17 mouse cellular contexts compared by ENCODE assay signal in the genomic region with DNA sequence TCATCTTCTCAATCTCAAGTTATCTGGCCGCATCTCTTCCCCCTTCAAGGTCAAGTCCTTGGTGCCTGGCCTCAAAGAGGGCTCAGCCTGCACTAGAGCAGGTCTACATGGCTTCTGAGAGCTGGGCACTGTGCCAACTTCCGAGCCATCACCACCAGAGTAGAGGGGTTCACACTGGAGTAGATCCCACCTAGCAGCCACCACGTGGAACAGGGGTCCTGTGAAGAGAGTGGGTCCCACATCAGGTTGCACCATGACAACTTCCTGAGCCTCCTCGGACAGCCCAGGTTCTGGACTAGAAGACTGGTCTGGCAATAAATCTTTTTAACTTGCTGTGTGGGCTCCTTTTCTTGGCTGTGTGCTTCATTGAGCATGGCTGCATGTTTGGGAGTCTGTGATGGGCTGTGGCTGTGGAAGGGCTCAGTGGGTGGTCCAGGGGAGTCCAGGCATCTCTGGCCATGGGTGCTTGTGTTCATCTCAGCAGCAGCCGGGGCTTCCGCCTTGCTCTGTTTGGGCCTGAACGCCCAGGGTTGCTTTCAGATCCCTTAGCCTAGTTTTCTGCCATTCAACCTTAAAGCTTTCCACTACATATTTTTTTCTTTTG. TPM values are rescaled to one million over a fixed set of nuclear protein-coding genes. Genes with fewer than 3 reads are reported as not detected.
DNase-seq lines count a peak whose midpoint lies in the region; ATAC-seq and TF ChIP-seq lines count a peak whose summit lies in the region.
"Had no signal": no experiment of that assay in that cellular context is flagged by ENCODE, and none has a peak within 500 bp of the region (broad histone marks: within the 10 kb centered on the region; RNA-seq: fewer than 3 reads in every experiment).

No protein-coding gene starts in this region.

- no peak overlapping the region for H3K4me2 ChIP-seq in intestine, embryonic 16.5 days (ENCODE audit: low read depth, low read length)
- H3K4me2 ChIP-seq in intestine, postnatal 0 days (replicated peaks; ENCODE audit: low read depth): no peak overlapping the region
- H3K4me2 ChIP-seq in lung, embryonic 15.5 days: no peak overlapping the region
- H3K4me2 ChIP-seq in limb, embryonic 14.5 days (replicated peaks; ENCODE audit: low read depth, low read length, severe bottlenecking): no peak overlapping the region
- H3K4me2 ChIP-seq: forebrain, embryonic 15.5 days; heart, embryonic 15.5 days; hindbrain, embryonic 13.5 days; liver, embryonic 12.5 days; midbrain, embryonic 13.5 days had no signal

- DNase-seq in cerebellum, postnatal 14 days: peak; percentile 45 to 63
- no peak for DNase-seq in cerebellum, adult 9-10 months
- no peak for DNase-seq in lung, adult 2 months
- peak; percentile 20 for DNase-seq in limb, embryonic 14.5 days (ENCODE audit: low spot score)
- no peak for DNase-seq in layer of hippocampus, adult 9-10 months (ENCODE audit: low spot score)
- DNase-seq: B cell, adult 2 months; gastrocnemius, postnatal 10 days; thymus, adult 18-20 months had no signal

- peaks cover 5% of the 10 kb centered on the region; the same call in 1 of the 2 replicates for H3K4me1 ChIP-seq in intestine, embryonic 16.5 days (ENCODE audit: control insufficient read depth, insufficient read depth, low read length)
- H3K4me1 ChIP-seq in intestine, postnatal 0 days (replicated peaks; ENCODE audit: control insufficient read depth, insufficient read depth, low read length): no peaks in the 10 kb centered on the region
- peaks cover 15% of the 10 kb centered on the region for H3K4me1 ChIP-seq in lung, embryonic 15.5 days
- no peaks in the 10 kb centered on the region for H3K4me1 ChIP-seq in lung, adult 2 months (ENCODE audit: control insufficient read depth, insufficient read depth, low read length)
- H3K4me1 ChIP-seq in limb, embryonic 14.5 days (ENCODE audit: control insufficient read depth, insufficient read depth, low read length): peaks cover 6% of the 10 kb centered on the region; the same call in 1 of the 2 replicates
- H3K4me1 ChIP-seq: forebrain, embryonic 15.5 days; hindbrain, embryonic 13.5 days; midbrain, embryonic 13.5 days had no signal

- no peak overlapping the region for H3K27ac ChIP-seq in intestine, embryonic 16.5 days (ENCODE audit: low read length)
- H3K27ac ChIP-seq in intestine, postnatal 0 days (ENCODE audit: low read depth, low read length): no peak overlapping the region
- H3K27ac ChIP-seq in lung, embryonic 15.5 days: no peak overlapping the region
- no peak overlapping the region for H3K27ac ChIP-seq in limb, embryonic 14.5 days (replicated peaks; ENCODE audit: low read depth, low read length)
- H3K27ac ChIP-seq: forebrain, embryonic 15.5 days; heart, embryonic 15.5 days; hindbrain, embryonic 13.5 days; layer of hippocampus, adult 2 months; liver, embryonic 12.5 days; midbrain, embryonic 13.5 days had no signal

- no peak for TF ChIP-seq POLR2A in lung, adult 2 months (IDR thresholded peaks at IDR 0.05; ENCODE audit: borderline replicate concordance, extremely low read depth, low read depth, low read length)
- no peak for TF ChIP-seq POLR2A in limb, embryonic 14.5 days (IDR thresholded peaks at IDR 0.05; ENCODE audit: borderline replicate concordance, extremely low read depth, insufficient read depth, insufficient read length)

- H3K36me3 ChIP-seq in intestine, embryonic 16.5 days (ENCODE audit: control insufficient read depth, insufficient read depth, low read length): no peaks in the 10 kb centered on the region
- no peaks in the 10 kb centered on the region for H3K36me3 ChIP-seq in intestine, postnatal 0 days (ENCODE audit: control insufficient read depth, insufficient read depth)
- no peaks in the 10 kb centered on the region for H3K36me3 ChIP-seq in lung, embryonic 15.5 days
- no peaks in the 10 kb centered on the region for H3K36me3 ChIP-seq in limb, embryonic 14.5 days (ENCODE audit: control insufficient read depth, insufficient read depth, low read length)
- H3K36me3 ChIP-seq: heart, embryonic 15.5 days had no signal

- no peak overlapping the region for H3K4me3 ChIP-seq in intestine, embryonic 16.5 days (ENCODE audit: low read length)
- no peak overlapping the region for H3K4me3 ChIP-seq in intestine, postnatal 0 days (ENCODE audit: low read depth, low read length)
- no peak overlapping the region for H3K4me3 ChIP-seq in lung, embryonic 15.5 days
- H3K4me3 ChIP-seq in lung, adult 2 months (replicated peaks; ENCODE audit: extremely low read depth, low read depth, low read length): no peak overlapping the region
- no peak overlapping the region for H3K4me3 ChIP-seq in limb, embryonic 14.5 days (replicated peaks; ENCODE audit: low read length)
- H3K4me3 ChIP-seq: forebrain, embryonic 15.5 days; heart, embryonic 15.5 days; hindbrain, embryonic 13.5 days; layer of hippocampus, adult 2 months; liver, embryonic 12.5 days; midbrain, embryonic 13.5 days had no signal

- H3K9me3 ChIP-seq in intestine, embryonic 16.5 days (ENCODE audit: control insufficient read depth, low read length): no peaks in the 10 kb centered on the region
- H3K9me3 ChIP-seq in intestine, postnatal 0 days (ENCODE audit: control insufficient read depth): no peaks in the 10 kb centered on the region
- no peaks in the 10 kb centered on the region for H3K9me3 ChIP-seq in lung, embryonic 15.5 days
- H3K9me3 ChIP-seq in limb, embryonic 14.5 days (ENCODE audit: control insufficient read depth, low read length): no peaks in the 10 kb centered on the region
- H3K9me3 ChIP-seq: forebrain, embryonic 15.5 days; heart, embryonic 15.5 days; hindbrain, embryonic 13.5 days; liver, embryonic 12.5 days; midbrain, embryonic 13.5 days had no signal

- no peak overlapping the region for H3K9ac ChIP-seq in intestine, embryonic 16.5 days (ENCODE audit: low read depth, low read length)
- no peak overlapping the region for H3K9ac ChIP-seq in intestine, postnatal 0 days (ENCODE audit: low read depth, low read length)
- no peak overlapping the region for H3K9ac ChIP-seq in lung, embryonic 15.5 days
- H3K9ac ChIP-seq in limb, embryonic 14.5 days (ENCODE audit: low read depth, low read length, severe bottlenecking): no peak overlapping the region
- H3K9ac ChIP-seq: forebrain, embryonic 15.5 days; heart, embryonic 15.5 days; hindbrain, embryonic 13.5 days; liver, embryonic 12.5 days; midbrain, embryonic 13.5 days had no signal

- ATAC-seq in intestine, embryonic 16.5 days: peak; percentile 48; the same call in 1 of the 2 replicates
- no peak for ATAC-seq in intestine, postnatal 0 days
- ATAC-seq in lung, embryonic 15.5 days (ENCODE audit: borderline replicate concordance, extremely low read depth, low FRiP score, low TSS enrichment): peak; percentile 49; the same call in 1 of the 2 replicates
- no peak for ATAC-seq in limb, embryonic 14.5 days (ENCODE audit: low FRiP score, low read depth)
- ATAC-seq: forebrain, embryonic 15.5 days; liver, embryonic 12.5 days; midbrain, embryonic 13.5 days had no signal

- no peak for TF ChIP-seq CTCF in intestine, postnatal 0 days (IDR thresholded peaks at IDR 0.05; ENCODE audit: low read depth)
- TF ChIP-seq CTCF in lung, adult 2 months (IDR thresholded peaks at IDR 0.05; ENCODE audit: insufficient read depth, low read length): no peak

- H3K27me3 ChIP-seq in intestine, embryonic 16.5 days (replicated peaks; ENCODE audit: control insufficient read depth, insufficient read depth, low read length): no peaks in the 10 kb centered on the region
- no peaks in the 10 kb centered on the region for H3K27me3 ChIP-seq in intestine, postnatal 0 days (replicated peaks; ENCODE audit: control insufficient read depth, insufficient read depth, low read length)
- no peaks in the 10 kb centered on the region for H3K27me3 ChIP-seq in lung, embryonic 15.5 days
- H3K27me3 ChIP-seq in limb, embryonic 14.5 days (ENCODE audit: control insufficient read depth, insufficient read depth, low read length): no peaks in the 10 kb centered on the region
- H3K27me3 ChIP-seq: forebrain, embryonic 15.5 days; heart, embryonic 15.5 days; hindbrain, embryonic 13.5 days; liver, embryonic 12.5 days; midbrain, embryonic 13.5 days had no signal

- 55% methylated on average over 7 of the region's 7 CpGs for WGBS in intestine, embryonic 16.5 days
- WGBS in intestine, postnatal 0 days: 51% methylated on average over 7 of the region's 7 CpGs
- WGBS in lung, embryonic 15.5 days: 43% methylated on average over 7 of the region's 7 CpGs
- WGBS in lung, adult 2 months: 65% methylated on average over 7 of the region's 7 CpGs
- 61% methylated on average over 7 of the region's 7 CpGs for WGBS in limb, embryonic 14.5 days

RNA-seq across cellular contexts. Expression of a gene that starts 12.8 kb away (rescaled TPM):
- 20.3 and 21.7 TPM in 2 replicates for polyA plus RNA-seq in intestine, embryonic 16.5 days (2015; fragmentation: Nextera tagmentation; extraction: Ambion mirVana)
- 14.8 and 15.4 TPM in 2 replicates for polyA plus RNA-seq in intestine, postnatal 0 days (2015; fragmentation: Nextera tagmentation; extraction: Ambion mirVana)
- 18.4 and 21.3 TPM in 2 replicates for polyA plus RNA-seq in lung, embryonic 15.5 days (2015; fragmentation: Nextera tagmentation; extraction: Ambion mirVana)
- 50.9 and 70.4 TPM in 2 replicates for polyA plus RNA-seq in lung, adult 2 months (2012; rRNA removed)
- polyA plus RNA-seq in limb, embryonic 14.5 days (2012; rRNA removed): 12.2 and 14.6 TPM in 2 replicates
- 34.6 and 37.8 TPM in 2 replicates for polyA plus RNA-seq in limb, embryonic 14.5 days (2014; fragmentation: Nextera tagmentation; extraction: Ambion mirVana)

RNA-seq across cellular contexts. Expression of a gene that starts 32.7 kb away (rescaled TPM):
- 2.3 and 3.0 TPM in 2 replicates for polyA plus RNA-seq in intestine, embryonic 16.5 days (2015; fragmentation: Nextera tagmentation; extraction: Ambion mirVana)
- polyA plus RNA-seq in intestine, postnatal 0 days (2015; fragmentation: Nextera tagmentation; extraction: Ambion mirVana): 3.5 and 4.2 TPM in 2 replicates
- polyA plus RNA-seq in lung, embryonic 15.5 days (2015; fragmentation: Nextera tagmentation; extraction: Ambion mirVana): 2.9 and 3.8 TPM in 2 replicates
- 2.2 and 4.1 TPM in 2 replicates for polyA plus RNA-seq in lung, adult 2 months (2012; rRNA removed)
- 1.2 and 1.6 TPM in 2 replicates for polyA plus RNA-seq in limb, embryonic 14.5 days (2012; rRNA removed)
- 1.1 and 1.3 TPM in 2 replicates for polyA plus RNA-seq in limb, embryonic 14.5 days (2014; fragmentation: Nextera tagmentation; extraction: Ambion mirVana)
- polyA plus RNA-seq: midbrain, embryonic 13.5 days had no signal

RNA-seq across cellular contexts. Expression of a gene that starts 40.8 kb away (rescaled TPM):
- not detected in 2 replicates for polyA plus RNA-seq in intestine, embryonic 16.5 days (2015; fragmentation: Nextera tagmentation; extraction: Ambion mirVana)
- polyA plus RNA-seq in intestine, postnatal 0 days (2015; fragmentation: Nextera tagmentation; extraction: Ambion mirVana): not detected in 2 replicates
- polyA plus RNA-seq in lung, embryonic 15.5 days (2015; fragmentation: Nextera tagmentation; extraction: Ambion mirVana): not detected in 2 replicates
- 0.18 and 0.22 TPM in 2 replicates for polyA plus RNA-seq in lung, adult 2 months (2012; rRNA removed)
- polyA plus RNA-seq in limb, embryonic 14.5 days (2012; rRNA removed): not detected in 2 replicates
- polyA plus RNA-seq in limb, embryonic 14.5 days (2014; fragmentation: Nextera tagmentation; extraction: Ambion mirVana): not detected in 2 replicates
- polyA plus RNA-seq: forebrain, embryonic 15.5 days; heart, embryonic 15.5 days; hindbrain, embryonic 13.5 days; liver, embryonic 12.5 days; midbrain, embryonic 13.5 days had no signal

Comparison
In these comparisons a context has a peak if more than half of its experiments do, and no peak if none do; other contexts are left out.
1. DNase-seq: peak in cerebellum, postnatal 14 days (2 of 2) and limb, embryonic 14.5 days (single experiment); none in cerebellum, adult 9-10 months (single experiment), lung, adult 2 months (single experiment) and layer of hippocampus, adult 9-10 months (single experiment).
2. ATAC-seq: peak in intestine, embryonic 16.5 days (single experiment) and lung, embryonic 15.5 days (single experiment); none in intestine, postnatal 0 days (single experiment) and limb, embryonic 14.5 days (single experiment).